Mouse (Mus musculus): ENCODE results near the gene Endog. TPM values are rescaled to one million over a fixed set of nuclear protein-coding genes. Genes with fewer than 3 reads are reported as not detected.

The Endog gene
- total and polyA plus RNA-seq, 2 experiments from 2014 or later, result 38.9 to 43.7 TPM

GRCm38 (mm10) chr2:30215493-30215892, 44.2 kb downstream of the Endog start:
- Histone ChIP-seq H3K4me2 (ENCODE audit: low read depth, low read length, poor library complexity, severe bottlenecking) (no peak overlapping the region), H3K4me1 (ENCODE audit: insufficient read depth, low read length) (no peaks in the 10 kb centered on the region), H3K27ac (ENCODE audit: low read depth, low read length) (no peak overlapping the region), H3K27me3 (ENCODE audit: insufficient read depth, low read length) (no peaks in the 10 kb centered on the region), H3K9ac (replicated peaks; ENCODE audit: low read length, poor library complexity, severe bottlenecking) (no peak overlapping the region), H3K36me3 (ENCODE audit: insufficient read depth, low read length) (no peaks in the 10 kb centered on the region), H3K4me3 (ENCODE audit: low read depth, low read length) (no peak overlapping the region), H3K9me3 (ENCODE audit: low read length) (no peaks in the 10 kb centered on the region)
- ATAC-seq (ENCODE audit: low FRiP score), result no peak
- 79% methylated on average over 6 of the region's 6 CpGs for WGBS
- TF ChIP-seq CTCF (IDR thresholded peaks at IDR 0.05), result no peak
- DNase-seq (ENCODE audit: low spot score), result no peak

GRCm38 (mm10) chr2:30216293-30216692, 45.0 kb downstream of the Endog start:
- no peak overlapping the region for H3K4me2 ChIP-seq (ENCODE audit: low read depth, low read length, poor library complexity, severe bottlenecking)
- no peaks in the 10 kb centered on the region for H3K27me3 ChIP-seq (ENCODE audit: insufficient read depth, low read length)
- no peak for TF ChIP-seq CTCF (IDR thresholded peaks at IDR 0.05)
- DNase-seq (ENCODE audit: low spot score) (no peak), ATAC-seq (ENCODE audit: low FRiP score) (no peak)
- H3K4me1 ChIP-seq (ENCODE audit: insufficient read depth, low read length), result no peaks in the 10 kb centered on the region
- no peak overlapping the region for H3K9ac ChIP-seq (replicated peaks; ENCODE audit: low read length, poor library complexity, severe bottlenecking)
- no peak overlapping the region for H3K4me3 ChIP-seq (ENCODE audit: low read depth, low read length)
- no peak overlapping the region for H3K27ac ChIP-seq (ENCODE audit: low read depth, low read length)
- 97% methylated on average over 5 of the region's 5 CpGs for WGBS
- no peaks in the 10 kb centered on the region for H3K36me3 ChIP-seq (ENCODE audit: insufficient read depth, low read length)
- no peaks in the 10 kb centered on the region for H3K9me3 ChIP-seq (ENCODE audit: low read length)

Other genes starting within 250 kb of the Endog start
- 37.7 and 45.5 TPM in 2 replicates for gene Gle1, start 236.1 kb upstream of the Endog start, total RNA-seq (2014; rRNA removed)
- gene Gle1, start 236.1 kb upstream of the Endog start, polyA plus RNA-seq (2015; fragmentation: Nextera tagmentation; extraction: Ambion mirVana), result 55.0 and 56.0 TPM in 2 replicates
- 796 and 822 TPM in 2 replicates for gene Sptan1, start 205.9 kb upstream of the Endog start, total RNA-seq (2014; rRNA removed)
- gene Sptan1, start 205.9 kb upstream of the Endog start, polyA plus RNA-seq (2015; fragmentation: Nextera tagmentation; extraction: Ambion mirVana), result 193 and 200 TPM in 2 replicates
- 87.3 and 96.1 TPM in 2 replicates for gene Wdr34, start 122.6 kb upstream of the Endog start, total RNA-seq (2014; rRNA removed)
- 76.2 and 82.7 TPM in 2 replicates for gene Wdr34, start 122.6 kb upstream of the Endog start, polyA plus RNA-seq (2015; fragmentation: Nextera tagmentation; extraction: Ambion mirVana)
- 190 and 269 TPM in 2 replicates for gene Set, start 114.1 kb upstream of the Endog start, total RNA-seq (2014; rRNA removed)
- gene Set, start 114.1 kb upstream of the Endog start, polyA plus RNA-seq (2015; fragmentation: Nextera tagmentation; extraction: Ambion mirVana), result 302 and 345 TPM in 2 replicates
- gene Pkn3, start 93.8 kb upstream of the Endog start, total RNA-seq (2014; rRNA removed), result 1.7 and 2.4 TPM in 2 replicates
- 0.73 and 1.2 TPM in 2 replicates for gene Pkn3, start 93.8 kb upstream of the Endog start, polyA plus RNA-seq (2015; fragmentation: Nextera tagmentation; extraction: Ambion mirVana)
- gene Zdhhc12, start 77.8 kb upstream of the Endog start, total RNA-seq (2014; rRNA removed), result 17.7 and 30.7 TPM in 2 replicates
- gene Zdhhc12, start 77.8 kb upstream of the Endog start, polyA plus RNA-seq (2015; fragmentation: Nextera tagmentation; extraction: Ambion mirVana), result 23.8 and 28.9 TPM in 2 replicates
- gene Zer1, start 46.9 kb upstream of the Endog start, total RNA-seq (2014; rRNA removed), result 88.2 and 93.2 TPM in 2 replicates
- 12.3 and 14.7 TPM in 2 replicates for gene Zer1, start 46.9 kb upstream of the Endog start, polyA plus RNA-seq (2015; fragmentation: Nextera tagmentation; extraction: Ambion mirVana)
- gene Tbc1d13, start 37.7 kb upstream of the Endog start, total RNA-seq (2014; rRNA removed), result 141 and 168 TPM in 2 replicates
- 8.1 and 10.6 TPM in 2 replicates for gene Tbc1d13, start 37.7 kb upstream of the Endog start, polyA plus RNA-seq (2015; fragmentation: Nextera tagmentation; extraction: Ambion mirVana)
- 38.4 and 47.6 TPM in 2 replicates for gene Spout1, start 7.0 kb downstream of the Endog start, total RNA-seq (2014; rRNA removed)
- 55.9 and 60.8 TPM in 2 replicates for gene Spout1, start 7.0 kb downstream of the Endog start, polyA plus RNA-seq (2015; fragmentation: Nextera tagmentation; extraction: Ambion mirVana)
- gene Kyat1, start 34.4 kb downstream of the Endog start, total RNA-seq (2014; rRNA removed), result 21.9 and 26.4 TPM in 2 replicates
- gene Kyat1, start 34.4 kb downstream of the Endog start, polyA plus RNA-seq (2015; fragmentation: Nextera tagmentation; extraction: Ambion mirVana), result 16.4 and 17.9 TPM in 2 replicates
- 52.5 and 65.4 TPM in 2 replicates for gene Lrrc8a, start 66.2 kb downstream of the Endog start, total RNA-seq (2014; rRNA removed)
- gene Lrrc8a, start 66.2 kb downstream of the Endog start, polyA plus RNA-seq (2015; fragmentation: Nextera tagmentation; extraction: Ambion mirVana), result 55.3 and 56.0 TPM in 2 replicates
- 3.4 and 6.0 TPM in 2 replicates for gene Gm28035, start 69.1 kb downstream of the Endog start, total RNA-seq (2014; rRNA removed)
- gene Gm28035, start 69.1 kb downstream of the Endog start, polyA plus RNA-seq (2015; fragmentation: Nextera tagmentation; extraction: Ambion mirVana), result 0.09 and 0.11 TPM in 2 replicates
- 7.2 and 9.0 TPM in 2 replicates for gene Phyhd1, start 94.7 kb downstream of the Endog start, total RNA-seq (2014; rRNA removed)
- 3.9 and 4.4 TPM in 2 replicates for gene Phyhd1, start 94.7 kb downstream of the Endog start, polyA plus RNA-seq (2015; fragmentation: Nextera tagmentation; extraction: Ambion mirVana)
- not detected in 2 replicates for gene Gm28038, start 109.5 kb downstream of the Endog start, total RNA-seq (2014; rRNA removed)
- not detected in 2 replicates for gene Gm28038, start 109.5 kb downstream of the Endog start, polyA plus RNA-seq (2015; fragmentation: Nextera tagmentation; extraction: Ambion mirVana)
- gene Dolk, start 114.8 kb downstream of the Endog start, total RNA-seq (2014; rRNA removed), result 35.4 and 44.7 TPM in 2 replicates
- 38.7 and 42.9 TPM in 2 replicates for gene Dolk, start 114.8 kb downstream of the Endog start, polyA plus RNA-seq (2015; fragmentation: Nextera tagmentation; extraction: Ambion mirVana)
- gene Nup188, start 114.9 kb downstream of the Endog start, total RNA-seq (2014; rRNA removed), result 29.5 and 33.4 TPM in 2 replicates
- gene Nup188, start 114.9 kb downstream of the Endog start, polyA plus RNA-seq (2015; fragmentation: Nextera tagmentation; extraction: Ambion mirVana), result 12.2 and 15.7 TPM in 2 replicates
- 375 and 403 TPM in 2 replicates for gene Sh3glb2, start 187.8 kb downstream of the Endog start, total RNA-seq (2014; rRNA removed)
- 185 and 199 TPM in 2 replicates for gene Sh3glb2, start 187.8 kb downstream of the Endog start, polyA plus RNA-seq (2015; fragmentation: Nextera tagmentation; extraction: Ambion mirVana)
- 64.2 and 72.3 TPM in 2 replicates for gene Miga2, start 192.7 kb downstream of the Endog start, total RNA-seq (2014; rRNA removed)
- 28.7 and 34.8 TPM in 2 replicates for gene Miga2, start 192.7 kb downstream of the Endog start, polyA plus RNA-seq (2015; fragmentation: Nextera tagmentation; extraction: Ambion mirVana)
- gene Dolpp1, start 220.8 kb downstream of the Endog start, total RNA-seq (2014; rRNA removed), result 96.2 and 103 TPM in 2 replicates
- gene Dolpp1, start 220.8 kb downstream of the Endog start, polyA plus RNA-seq (2015; fragmentation: Nextera tagmentation; extraction: Ambion mirVana), result 56.6 and 59.7 TPM in 2 replicates
- 32.6 and 38.0 TPM in 2 replicates for gene Crat, start 244.3 kb downstream of the Endog start, total RNA-seq (2014; rRNA removed)
- 24.9 and 27.4 TPM in 2 replicates for gene Crat, start 244.3 kb downstream of the Endog start, polyA plus RNA-seq (2015; fragmentation: Nextera tagmentation; extraction: Ambion mirVana)
- 139 and 147 TPM in 2 replicates for gene Ptpa, start 244.5 kb downstream of the Endog start, total RNA-seq (2014; rRNA removed)
- 138 and 141 TPM in 2 replicates for gene Ptpa, start 244.5 kb downstream of the Endog start, polyA plus RNA-seq (2015; fragmentation: Nextera tagmentation; extraction: Ambion mirVana)

Data from midbrain, postnatal 0 days (tissue).